Mouse (Mus musculus) WW6 (cell line): ENCODE measurements around the gene Dpm1.

Experiments used
- DNase-seq: peaks from one replicate; pipeline ENCODE4 v3.0.0-alpha.2; 2013; ENCODE audit warnings: low read depth, low spot score

The Dpm1 gene

DNA sequence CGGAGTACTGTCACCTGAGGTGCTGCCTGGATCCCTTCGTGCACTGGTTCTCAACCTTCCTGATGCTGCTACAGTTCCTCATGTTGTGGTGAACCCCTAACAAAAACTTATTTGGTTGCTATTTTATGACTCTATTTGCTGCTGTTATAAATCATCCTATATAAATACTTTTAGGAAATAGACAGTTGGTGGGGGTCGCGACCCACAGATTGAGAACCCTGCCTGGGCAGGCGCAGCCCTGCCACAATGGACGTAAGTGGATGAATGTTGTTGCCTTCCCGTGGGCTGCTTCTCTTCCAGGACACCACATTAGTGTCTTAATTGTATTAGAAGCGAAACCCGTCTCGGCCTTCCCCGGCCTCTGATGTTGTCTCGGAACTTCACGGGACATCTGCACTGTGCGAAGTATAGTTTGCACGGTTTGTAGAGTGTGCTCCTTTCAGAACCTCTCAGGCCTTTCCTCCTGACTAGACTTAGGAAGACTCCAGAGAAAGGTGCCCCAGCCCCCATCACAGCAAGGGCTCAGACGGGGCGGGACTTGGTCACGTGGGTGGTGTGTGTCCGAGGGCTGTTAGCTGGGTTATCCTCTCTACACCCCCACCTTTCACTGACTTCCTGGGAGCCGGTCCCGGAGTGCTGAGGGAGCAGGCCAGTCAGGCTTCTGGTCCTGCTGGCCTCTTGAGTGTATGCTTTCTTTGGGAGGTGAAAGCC is 63.5 kb downstream of the Dpm1 start:
- no peak for DNase-seq

DNA sequence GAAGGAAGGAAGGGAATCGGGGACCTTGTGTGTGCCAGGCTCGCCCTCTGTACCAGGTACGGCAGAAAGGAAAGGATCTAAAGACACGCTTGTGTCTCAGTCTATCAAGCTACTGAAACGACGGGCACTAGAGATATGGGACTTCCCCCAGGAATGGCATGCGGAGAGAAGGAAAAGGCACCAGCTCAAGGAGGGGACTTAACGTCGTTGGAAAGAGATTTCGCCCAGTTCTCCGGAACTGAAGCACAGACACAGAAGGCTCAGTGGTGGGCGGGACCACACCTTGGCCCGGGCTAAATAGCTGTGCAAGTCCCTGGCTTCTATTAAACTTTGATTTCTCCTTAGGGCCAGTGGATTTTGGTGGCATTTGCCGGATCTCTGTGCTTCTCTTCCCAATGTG is 68.4 kb downstream of the Dpm1 start:
- DNase-seq, result no peak

DNA sequence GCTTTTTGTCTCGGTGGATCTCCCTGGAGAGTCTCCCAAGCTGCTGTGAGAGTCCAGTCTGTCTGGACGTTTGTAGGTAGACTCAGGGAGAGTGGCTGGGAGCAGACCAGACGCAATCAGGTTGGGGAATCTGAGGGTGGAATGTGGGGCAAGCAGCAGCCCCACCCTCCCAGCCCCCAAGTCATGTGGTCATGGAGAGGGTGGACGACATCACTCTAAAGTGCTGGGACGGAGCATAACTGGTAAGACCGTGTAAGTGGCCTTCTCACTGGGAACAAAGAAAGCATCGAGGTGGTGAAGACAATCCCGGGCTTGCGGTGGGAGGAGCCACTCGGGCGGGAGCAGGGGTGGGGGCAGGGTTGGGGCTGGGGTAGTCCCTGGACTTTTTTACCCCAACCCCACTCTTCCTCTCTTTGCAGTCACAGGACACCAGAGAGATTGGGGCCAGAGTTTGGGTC is 68.8 kb downstream of the Dpm1 start:
- no peak for DNase-seq

DNA sequence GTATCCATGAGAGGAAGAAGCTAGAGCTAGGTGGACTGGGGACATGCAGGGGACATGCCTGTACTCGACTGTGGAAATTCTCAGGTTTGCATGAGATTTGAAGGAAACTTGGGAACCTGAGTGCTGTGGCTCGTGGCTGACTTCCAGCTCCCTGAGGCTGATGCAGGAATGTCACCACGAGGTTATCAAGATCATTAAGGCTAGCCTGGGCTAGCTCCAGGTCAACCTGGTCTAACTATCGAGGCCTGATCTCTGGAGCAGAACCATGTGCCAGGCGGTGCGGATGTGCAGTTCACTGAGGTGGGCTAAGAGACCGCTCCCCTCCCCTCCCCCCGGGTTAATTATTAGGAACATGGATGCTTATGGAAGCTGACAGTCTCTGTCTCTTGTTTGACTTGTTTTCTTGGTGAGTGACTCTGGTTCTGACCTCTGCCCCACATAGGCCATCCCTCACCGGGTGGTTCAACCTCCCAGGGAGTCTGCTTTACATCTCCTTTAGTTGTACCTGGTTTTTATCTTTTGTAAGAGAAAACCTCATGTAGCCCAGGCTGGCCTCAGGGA is 69.9 kb downstream of the Dpm1 start:
- no peak for DNase-seq
